Mouse (Mus musculus) midbrain, embryonic 10.5 days (tissue): ENCODE data around the gene Umodl1. TPM values are rescaled to one million over a fixed set of nuclear protein-coding genes. Genes with fewer than 3 reads are reported as not detected.

Experiments used
- DNase-seq: peaks from one replicate; pipeline ENCODE4 v3.0.0-alpha.2; 2017; ENCODE audit warnings: low spot score
- H3K27ac ChIP-seq: fragments of 300-500 bp; sonication (generic); replicated peaks from 2 replicates; pipeline ENCODE4 v1.5.1; 2016; ENCODE audit warnings: mild to moderate bottlenecking
- H3K27me3 ChIP-seq: fragments of 300-500 bp; sonication (generic); 2 replicates; pipeline ENCODE4 v1.6.1; 2016; ENCODE audit warnings: low read depth, mild to moderate bottlenecking; ENCODE audit not compliant: poor library complexity, severe bottlenecking
- H3K36me3 ChIP-seq: fragments of 300-500 bp; sonication (generic); 2 replicates; pipeline ENCODE4 v1.6.1; 2016; ENCODE audit warnings: mild to moderate bottlenecking, moderate library complexity
- H3K4me1 ChIP-seq: fragments of 300-500 bp; sonication (generic); 2 replicates; pipeline ENCODE4 v1.6.1; 2016
- H3K4me3 ChIP-seq: fragments of 300-500 bp; sonication (generic); 2 replicates; pipeline ENCODE4 v1.5.1; 2016; ENCODE audit warnings: mild to moderate bottlenecking, moderate library complexity
- H3K9me3 ChIP-seq: fragments of 300-500 bp; sonication (generic); replicated peaks from 2 replicates; pipeline ENCODE4 v1.6.1; 2016; ENCODE audit warnings: mild to moderate bottlenecking
- WGBS: fragments of 180-500 bp; shearing (Covaris S2); methylation state at CpG from one replicate; pipeline ENCODE4 v1.1.7; 2016; 5-methylcytosine and 5-hydroxymethylcytosine counted together
- polyA plus RNA-seq: library from polyadenylated mRNA; unstranded; fragments of >200 nt; fragmentation: Nextera tagmentation; extraction: Ambion mirVana; gene quantifications from 2 replicates; pipeline ENCODE4 v1.2.1, GENCODE M21; 2016

Umodl1 gene
- polyA plus RNA-seq, 1 experiment from 2014 or later: 0.33 TPM

- H3K27me3 ChIP-seq: no peaks in the 10 kb centered on the region
- 92% methylated on average over 2 of the region's 2 CpGs for WGBS
- peaks cover 13% of the 10 kb centered on the region for H3K4me1 ChIP-seq
- no peak for DNase-seq
- no peak overlapping the region for H3K27ac ChIP-seq
- no peaks in the 10 kb centered on the region for H3K9me3 ChIP-seq
- H3K36me3 ChIP-seq: no peaks in the 10 kb centered on the region
- no peak overlapping the region for H3K4me3 ChIP-seq
These were observed 50.8 kb downstream of the Umodl1 start for GRCm38 (mm10) chr17:31005284-31005683.

- no peak for DNase-seq
- Histone ChIP-seq H3K4me3 (no peak overlapping the region), H3K4me1 (no peaks in the 10 kb centered on the region), H3K27ac (no peak overlapping the region), H3K9me3 (no peaks in the 10 kb centered on the region), H3K27me3 (no peaks in the 10 kb centered on the region), H3K36me3 (no peaks in the 10 kb centered on the region)
- WGBS: 90% methylated on average over 3 of the region's 3 CpGs
These were observed 52.9 kb downstream of the Umodl1 start for GRCm38 (mm10) chr17:31007357-31007756.

- H3K27me3 ChIP-seq: no peaks in the 10 kb centered on the region
- H3K9me3 ChIP-seq: no peaks in the 10 kb centered on the region
- H3K27ac ChIP-seq: no peak overlapping the region
- 91% methylated on average over 8 of the region's 8 CpGs for WGBS
- no peak for DNase-seq
- H3K4me1 ChIP-seq: no peaks in the 10 kb centered on the region
- no peak overlapping the region for H3K4me3 ChIP-seq
- H3K36me3 ChIP-seq: no peaks in the 10 kb centered on the region
These were observed 54.0 kb downstream of the Umodl1 start for GRCm38 (mm10) chr17:31008416-31008815.

DNA sequence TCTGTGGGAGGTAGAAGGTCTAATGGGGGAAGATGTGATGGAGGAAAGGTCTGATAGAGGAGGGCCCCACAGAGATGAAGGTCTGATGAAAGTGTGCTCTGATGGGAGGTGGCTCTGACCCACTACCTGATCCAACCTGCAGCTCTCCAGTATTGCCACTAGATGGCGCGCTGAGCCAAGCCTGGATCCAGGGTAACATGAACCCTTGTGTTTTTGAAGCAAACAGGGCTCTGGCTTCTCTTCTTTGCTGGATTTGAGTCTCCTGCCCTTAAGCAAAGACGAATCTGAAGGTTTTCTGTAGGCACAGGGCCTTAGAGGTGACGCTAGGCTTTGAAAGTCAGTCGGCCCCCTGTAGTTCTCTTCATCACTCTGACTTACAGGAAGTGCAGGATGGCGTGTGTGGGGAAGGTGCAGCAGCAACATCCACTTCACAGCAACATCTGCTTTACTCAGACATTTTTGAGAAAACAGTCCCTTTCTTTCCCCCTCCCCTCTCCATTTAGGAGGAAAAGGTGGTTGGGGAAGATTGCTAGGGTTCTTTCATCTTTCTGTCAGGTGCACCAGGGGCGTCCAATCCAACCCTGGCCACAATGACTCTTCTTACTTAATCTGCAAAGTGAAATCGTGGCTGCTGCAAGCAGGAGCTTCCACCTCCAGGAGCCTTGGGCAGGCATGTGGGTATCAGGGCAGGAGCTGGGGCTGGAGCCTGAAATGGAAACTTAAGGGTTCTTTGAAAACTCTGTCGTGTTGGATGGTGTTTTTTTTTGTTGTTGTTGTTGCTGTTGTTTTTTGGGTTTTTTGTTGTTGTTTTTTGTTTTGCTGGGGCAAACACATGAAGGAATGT lies 57.3 kb downstream of the Umodl1 start:
- WGBS: 44% methylated on average over 9 of the region's 9 CpGs
- Histone ChIP-seq H3K27ac (no peak overlapping the region), H3K4me1 (no peaks in the 10 kb centered on the region), H3K27me3 (no peaks in the 10 kb centered on the region), H3K36me3 (no peaks in the 10 kb centered on the region), H3K9me3 (no peaks in the 10 kb centered on the region), H3K4me3 (no peak overlapping the region)
- DNase-seq: peak; percentile 68

GRCm38 (mm10) chr17:31018267-31018666 lies 63.8 kb downstream of the Umodl1 start:
- no peak overlapping the region for H3K4me3 ChIP-seq
- 77% methylated on average over 4 of the region's 4 CpGs for WGBS

GRCm38 (mm10) chr17:31019505-31019904 lies 65.1 kb downstream of the Umodl1 start:
- H3K27ac ChIP-seq: no peak overlapping the region
- 5% methylated on average over 2 of the region's 2 CpGs for WGBS
- H3K36me3 ChIP-seq: no peaks in the 10 kb centered on the region
- no peaks in the 10 kb centered on the region for H3K27me3 ChIP-seq
- H3K9me3 ChIP-seq: no peaks in the 10 kb centered on the region; the same call in 1 of the 2 replicates
- DNase-seq: peak; percentile 64
- H3K4me3 ChIP-seq: no peak overlapping the region
- H3K4me1 ChIP-seq: peaks cover 5% of the 10 kb centered on the region; the same call in 1 of the 2 replicates

More at GRCm38 (mm10) chr17:31018267-31018666, 63.8 kb downstream of the Umodl1 start:
- Histone ChIP-seq H3K27ac (no peak overlapping the region), H3K36me3 (no peaks in the 10 kb centered on the region), H3K9me3 (no peaks in the 10 kb centered on the region; the same call in 1 of the 2 replicates), H3K4me1 (peaks cover 5% of the 10 kb centered on the region; the same call in 1 of the 2 replicates), H3K27me3 (no peaks in the 10 kb centered on the region)
- DNase-seq: peak; percentile 61

DNA sequence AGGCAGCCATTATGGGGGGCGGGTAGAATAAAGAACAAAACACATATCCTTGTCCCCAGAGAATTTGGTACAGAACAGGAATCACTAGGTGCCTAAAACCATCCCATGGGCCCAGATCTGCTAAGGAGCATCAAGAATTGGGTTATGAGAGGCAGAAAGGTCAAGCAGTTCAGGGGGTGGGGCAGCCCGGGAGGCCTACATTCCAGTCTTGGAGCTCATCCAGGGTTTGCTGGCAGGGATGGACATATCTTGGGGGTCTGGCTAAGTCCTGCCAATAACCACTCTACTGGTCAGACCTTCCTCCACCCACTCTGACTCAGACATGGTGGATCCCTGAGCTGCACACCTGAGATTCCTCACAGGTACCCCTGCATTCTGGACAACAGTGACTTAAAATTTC lies 65.6 kb downstream of the Umodl1 start:
- Histone ChIP-seq H3K36me3 (no peaks in the 10 kb centered on the region), H3K27ac (no peak overlapping the region), H3K9me3 (no peaks in the 10 kb centered on the region; the same call in 1 of the 2 replicates), H3K4me1 (peaks cover 5% of the 10 kb centered on the region; the same call in 1 of the 2 replicates), H3K27me3 (no peaks in the 10 kb centered on the region), H3K4me3 (no peak overlapping the region)
- WGBS: 86% methylated on average over 2 of the region's 2 CpGs
- DNase-seq: no peak

DNA sequence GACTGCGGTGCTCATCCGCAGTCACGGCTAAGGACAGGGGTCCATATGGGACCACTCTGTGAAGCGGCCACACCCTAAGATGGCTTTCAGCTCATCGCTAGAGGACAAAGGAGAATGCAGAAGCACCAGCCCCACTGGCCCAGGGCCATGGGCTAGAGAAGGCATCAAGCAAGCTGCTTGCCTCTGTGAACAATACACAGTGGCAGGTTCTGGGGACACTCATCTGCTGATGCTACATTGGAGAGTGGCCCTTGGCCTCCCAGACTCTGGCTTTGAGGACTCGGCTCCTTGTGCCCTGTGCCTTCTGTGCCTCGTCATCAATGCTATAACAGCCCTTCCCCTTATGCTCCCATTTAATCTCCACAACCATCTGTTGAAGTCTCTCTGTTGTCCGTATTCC lies 66.8 kb downstream of the Umodl1 start:
- DNase-seq: no peak
- Histone ChIP-seq H3K4me1 (peaks cover 5% of the 10 kb centered on the region; the same call in 1 of the 2 replicates), H3K4me3 (no peak overlapping the region), H3K27ac (peak overlapping the region; percentile 49; the same call in 1 of the 2 replicates), H3K9me3 (no peaks in the 10 kb centered on the region; the same call in 1 of the 2 replicates), H3K27me3 (no peaks in the 10 kb centered on the region), H3K36me3 (no peaks in the 10 kb centered on the region)
- WGBS: 87% methylated on average over 8 of the region's 8 CpGs

DNA sequence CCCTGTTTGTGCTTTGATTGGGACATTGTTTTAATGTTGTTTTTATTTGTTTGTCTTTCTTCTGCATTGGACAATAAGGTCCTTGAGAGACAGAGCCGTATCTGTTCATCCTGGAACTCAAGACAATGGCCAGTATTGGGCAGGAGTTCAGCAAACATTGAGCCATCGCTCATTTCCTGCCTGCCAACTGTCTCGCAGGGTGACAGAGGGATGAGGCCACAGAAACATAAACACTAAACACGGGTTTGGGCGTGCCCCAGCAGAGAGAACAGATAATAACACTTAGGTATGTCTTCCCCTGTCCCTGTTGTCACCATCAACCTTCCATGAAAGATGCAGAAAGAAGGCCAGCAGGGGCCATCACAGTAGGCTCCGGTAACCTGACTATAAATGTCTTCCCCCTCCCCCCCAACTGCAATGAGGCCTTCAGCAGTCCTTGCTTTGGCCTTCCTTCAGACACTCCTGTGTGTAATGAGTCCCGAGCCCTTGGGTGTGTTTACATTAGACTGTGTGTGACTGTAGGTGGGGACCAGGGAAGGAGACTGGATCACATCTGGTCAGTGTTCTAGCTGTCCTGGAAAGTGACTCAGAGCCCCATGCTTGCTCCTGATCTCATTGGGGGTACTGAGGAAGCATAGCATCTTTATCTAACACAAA lies 69.8 kb downstream of the Umodl1 start:
- Histone ChIP-seq H3K9me3 (no peaks in the 10 kb centered on the region), H3K4me1 (peaks cover 5% of the 10 kb centered on the region; the same call in 1 of the 2 replicates), H3K4me3 (no peak overlapping the region), H3K36me3 (no peaks in the 10 kb centered on the region), H3K27ac (no peak overlapping the region), H3K27me3 (no peaks in the 10 kb centered on the region)
- DNase-seq: no peak
- 83% methylated on average over 7 of the region's 7 CpGs for WGBS

- Histone ChIP-seq H3K4me3 (no peak overlapping the region), H3K27ac (no peak overlapping the region), H3K27me3 (no peaks in the 10 kb centered on the region), H3K4me1 (peaks cover 5% of the 10 kb centered on the region; the same call in 1 of the 2 replicates), H3K9me3 (no peaks in the 10 kb centered on the region), H3K36me3 (no peaks in the 10 kb centered on the region)
- no peak for DNase-seq
- WGBS: 84% methylated on average over 5 of the region's 5 CpGs
These were observed 70.3 kb downstream of the Umodl1 start for GRCm38 (mm10) chr17:31024782-31025125.

GRCm38 (mm10) chr17:31026986-31027385 lies 72.5 kb downstream of the Umodl1 start:
- H3K4me3 ChIP-seq: no peak overlapping the region
- DNase-seq: no peak
- H3K36me3 ChIP-seq: no peaks in the 10 kb centered on the region
- peaks cover 1% of the 10 kb centered on the region; the same call in 1 of the 2 replicates for H3K9me3 ChIP-seq
- H3K4me1 ChIP-seq: no peaks in the 10 kb centered on the region
- H3K27ac ChIP-seq: no peak overlapping the region
- 89% methylated on average over 6 of the region's 6 CpGs for WGBS
- H3K27me3 ChIP-seq: no peaks in the 10 kb centered on the region

DNA sequence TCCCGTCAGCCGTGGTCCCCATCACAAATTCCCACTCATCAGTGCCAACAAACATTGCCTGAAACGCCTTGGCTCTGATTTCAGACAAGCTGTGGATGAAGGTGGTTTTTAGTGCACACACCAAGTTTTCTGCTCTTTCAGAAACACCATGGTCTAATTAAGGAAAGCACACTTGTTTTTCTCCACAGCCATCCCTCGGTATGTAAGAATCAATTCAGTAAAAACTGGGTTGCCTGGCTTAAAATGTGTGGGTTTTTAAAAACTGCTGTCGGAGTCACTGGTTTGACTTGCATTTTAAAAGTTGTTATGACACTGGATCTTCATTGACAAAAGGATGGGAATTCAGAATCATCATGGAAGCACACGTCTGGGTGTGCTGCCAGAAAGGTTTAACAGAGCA lies 73.3 kb downstream of the Umodl1 start:
- Histone ChIP-seq H3K27me3 (no peaks in the 10 kb centered on the region), H3K4me3 (no peak overlapping the region), H3K9me3 (peaks cover 6% of the 10 kb centered on the region; the same call in 1 of the 2 replicates), H3K27ac (no peak overlapping the region), H3K36me3 (no peaks in the 10 kb centered on the region), H3K4me1 (no peaks in the 10 kb centered on the region)
- DNase-seq: no peak
- WGBS: 91% methylated on average over 6 of the region's 6 CpGs
